Mouse (Mus musculus) lung, embryonic 16.5 days (tissue): ENCODE measurements around the gene Marc1. TPM values are rescaled to one million over a fixed set of nuclear protein-coding genes. Genes with fewer than 3 reads are reported as not detected.

Experiments
- ATAC-seq: fragments of 200-750 bp; cut with Nextera tagmentation; 2 replicates; pipeline ENCODE4 v1.8.0; 2017; ENCODE audit warnings: low read depth, mild to moderate bottlenecking, moderate library complexity
- H3K27ac ChIP-seq: fragments of 300-500 bp; sonication (generic); 2 replicates; pipeline ENCODE4 v1.5.1; 2014; ENCODE audit warnings: mild to moderate bottlenecking, control low read depth, low read length
- H3K27me3 ChIP-seq: fragments of 300-500 bp; sonication (generic); 2 replicates; pipeline ENCODE4 v1.6.1; 2014; ENCODE audit warnings: low read depth, low read length, mixed read lengths; ENCODE audit not compliant: control insufficient read depth, insufficient read depth
- H3K36me3 ChIP-seq: fragments of 300-500 bp; sonication (generic); 2 replicates; pipeline ENCODE4 v1.6.1; 2014; ENCODE audit warnings: low read length; ENCODE audit not compliant: control insufficient read depth, insufficient read depth
- H3K4me1 ChIP-seq: fragments of 300-500 bp; sonication (generic); replicated peaks from 2 replicates; pipeline ENCODE4 v1.6.1; 2014; ENCODE audit warnings: low read length, mixed read lengths; ENCODE audit not compliant: control insufficient read depth, insufficient read depth
- H3K4me2 ChIP-seq: fragments of 300-500 bp; sonication (generic); 2 replicates; pipeline ENCODE4 v1.6.1; 2014; ENCODE audit warnings: low read depth, low read length, control low read depth
- H3K4me3 ChIP-seq: fragments of 300-500 bp; sonication (generic); 2 replicates; pipeline ENCODE4 v1.5.1; 2014; ENCODE audit warnings: mild to moderate bottlenecking, low read length, control low read depth
- H3K9ac ChIP-seq: fragments of 300-500 bp; sonication (generic); 2 replicates; pipeline ENCODE4 v1.6.1; 2014; ENCODE audit warnings: low read length, control low read depth
- H3K9me3 ChIP-seq: fragments of 300-500 bp; sonication (generic); 2 replicates; pipeline ENCODE4 v1.6.1; 2016; ENCODE audit warnings: low read length; ENCODE audit not compliant: control insufficient read depth
- WGBS: fragments of 180-500 bp; shearing (Covaris S2); extraction: QIAGEN DNeasy Blood & Tissue Kit; methylation state at CpG from one replicate; pipeline ENCODE4 v1.1.7; 2014; 5-methylcytosine and 5-hydroxymethylcytosine counted together
- polyA plus RNA-seq: library from polyadenylated mRNA; unstranded; fragments of >200 nt; fragmentation: Nextera tagmentation; extraction: Ambion mirVana; gene quantifications from 2 replicates; pipeline ENCODE4 v1.2.1, GENCODE M21; 2015

Gene Marc1
- polyA plus RNA-seq: 0.15 and 0.79 TPM in 2 replicates

- Histone ChIP-seq H3K4me1 (peaks cover 8% of the 10 kb centered on the region), H3K9me3 (no peaks in the 10 kb centered on the region), H3K4me2 (peak within 1 kb of the TSS; percentile 56), H3K9ac (peak within 1 kb of the TSS; percentile 55), H3K27ac (no peak within 1 kb of the TSS), H3K27me3 (peaks cover 20% of the 10 kb centered on the region), H3K36me3 (no peaks in the 10 kb centered on the region; the same call in 1 of the 2 replicates), H3K4me3 (peak within 1 kb of the TSS; percentile 35)
- peak; percentile 59 for ATAC-seq
- 6% methylated on average over 52 of the region's 52 CpGs for WGBS
Observed at GRCm38 (mm10) chr1:184810780-184811575, at the start of gene Marc1. Gene Marc1, minus strand, starts transcription at chr1:184811313.

DNA sequence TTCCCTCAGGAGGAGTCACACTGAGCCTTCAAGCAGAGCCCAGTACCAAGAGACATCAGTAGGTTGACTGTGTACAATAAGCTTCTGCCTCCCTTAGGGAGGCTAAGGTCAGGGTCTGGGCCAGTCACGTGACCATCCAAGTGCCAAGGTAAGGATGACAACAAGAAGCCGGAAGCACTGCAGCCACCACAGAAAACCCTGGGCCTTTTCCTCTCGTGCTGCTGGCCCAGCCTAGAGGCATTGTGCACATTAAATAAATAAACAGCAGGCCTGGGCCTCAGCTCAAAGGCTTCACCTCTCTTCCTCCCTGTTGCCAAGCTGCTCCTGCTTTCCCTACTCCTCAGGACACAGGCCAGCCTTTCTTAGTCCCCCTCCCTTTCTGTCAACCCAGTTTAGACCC, 49.2 kb upstream of the Marc1 start:
- Histone ChIP-seq H3K9ac (no peak overlapping the region), H3K4me3 (no peak overlapping the region), H3K4me2 (no peak overlapping the region), H3K9me3 (no peaks in the 10 kb centered on the region), H3K4me1 (peaks cover 3% of the 10 kb centered on the region; the same call in 1 of the 2 replicates), H3K27me3 (no peaks in the 10 kb centered on the region), H3K27ac (peak overlapping the region; percentile 58), H3K36me3 (no peaks in the 10 kb centered on the region)
- 30% methylated on average over 3 of the region's 3 CpGs for WGBS
- peak; percentile 46 for ATAC-seq

DNA sequence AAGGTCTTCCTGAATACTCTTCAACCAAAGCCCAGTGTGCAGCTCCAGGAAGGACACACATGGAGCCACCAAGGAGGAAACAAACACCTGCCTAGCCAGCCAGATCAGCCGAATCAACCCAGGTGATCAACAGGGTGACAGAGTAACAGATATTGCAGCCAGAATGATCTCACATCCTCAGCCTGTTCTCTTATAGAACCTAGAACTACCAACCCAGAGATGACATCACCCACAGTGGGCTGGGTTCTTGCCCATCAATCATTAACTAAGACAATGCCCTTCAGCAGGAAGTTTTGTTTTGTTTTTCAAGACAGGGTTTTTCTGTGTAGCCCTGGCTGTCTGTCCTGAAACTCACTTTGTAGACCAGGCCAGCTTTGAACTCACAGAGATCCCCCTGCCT, 47.1 kb upstream of the Marc1 start:
- Histone ChIP-seq H3K4me2 (no peak overlapping the region), H3K27me3 (no peaks in the 10 kb centered on the region), H3K36me3 (no peaks in the 10 kb centered on the region), H3K9ac (no peak overlapping the region), H3K4me1 (peaks cover 3% of the 10 kb centered on the region; the same call in 1 of the 2 replicates), H3K9me3 (no peaks in the 10 kb centered on the region), H3K4me3 (no peak overlapping the region), H3K27ac (peak overlapping the region; percentile 36)
- ATAC-seq: no peak
- 65% methylated on average over 1 of the region's 1 CpGs for WGBS

DNA sequence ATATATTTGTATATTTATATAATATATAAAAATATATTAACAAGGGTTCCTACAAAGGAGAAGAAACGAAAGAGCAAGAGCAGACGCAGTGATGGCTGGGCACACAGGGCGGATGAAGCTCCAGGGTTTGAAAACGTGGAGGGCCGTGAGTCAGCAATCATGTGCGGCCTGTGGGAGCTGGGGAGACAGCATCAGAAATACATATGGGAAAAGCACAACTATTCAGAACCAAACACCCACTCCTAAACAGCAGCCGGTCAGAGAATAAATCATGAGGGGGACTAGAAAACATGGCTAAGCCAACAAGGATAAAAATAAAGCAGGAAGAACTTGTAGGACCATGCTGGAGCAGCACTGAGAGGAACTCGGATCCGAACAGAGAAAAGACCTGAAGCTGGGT, 46.1 kb upstream of the Marc1 start:
- Histone ChIP-seq H3K9ac (no peak overlapping the region), H3K27ac (no peak overlapping the region), H3K4me1 (peaks cover 5% of the 10 kb centered on the region; the same call in 1 of the 2 replicates), H3K36me3 (no peaks in the 10 kb centered on the region), H3K4me3 (no peak overlapping the region), H3K9me3 (no peaks in the 10 kb centered on the region), H3K27me3 (no peaks in the 10 kb centered on the region), H3K4me2 (no peak overlapping the region)
- no peak for ATAC-seq
- 80% methylated on average over 9 of the region's 9 CpGs for WGBS

DNA sequence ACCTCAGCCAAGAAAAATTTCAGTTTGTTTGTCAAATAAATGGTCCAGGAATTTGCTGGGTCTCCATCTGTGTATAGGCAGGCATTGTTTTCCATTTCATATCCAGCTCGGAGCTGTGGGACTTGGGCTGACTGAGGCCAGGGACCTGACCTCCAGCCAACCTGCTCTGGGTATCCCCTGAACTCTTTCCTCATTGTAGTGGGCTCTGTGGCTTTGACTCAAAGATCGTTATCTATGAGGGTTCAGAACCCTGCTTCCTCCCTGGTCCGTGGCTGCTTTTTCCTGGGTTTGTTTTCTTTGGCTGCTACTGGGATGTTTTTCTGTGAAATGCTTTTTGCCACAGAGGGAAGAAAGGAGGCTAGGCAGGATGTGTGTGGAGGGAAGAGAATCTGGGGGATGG, 42.8 kb upstream of the Marc1 start:
- Histone ChIP-seq H3K36me3 (no peaks in the 10 kb centered on the region), H3K9me3 (no peaks in the 10 kb centered on the region), H3K4me2 (peak overlapping the region; percentile 38; the same call in 1 of the 2 replicates), H3K27me3 (peaks cover 4% of the 10 kb centered on the region; the same call in 1 of the 2 replicates), H3K27ac (peak overlapping the region; percentile 31), H3K9ac (no peak overlapping the region), H3K4me3 (no peak overlapping the region), H3K4me1 (peaks cover 5% of the 10 kb centered on the region; the same call in 1 of the 2 replicates)
- WGBS: 27% methylated on average over 3 of the region's 3 CpGs
- ATAC-seq: peak; percentile 32; the same call in 1 of the 2 replicates

GRCm38 (mm10) chr1:184853339-184853738, 42.2 kb upstream of the Marc1 start:
- H3K27ac ChIP-seq: peak overlapping the region; percentile 60
- H3K9me3 ChIP-seq: no peaks in the 10 kb centered on the region
- 5% methylated on average over 5 of the region's 5 CpGs for WGBS
- peak overlapping the region; percentile 38 for H3K4me2 ChIP-seq
- H3K4me1 ChIP-seq: peaks cover 5% of the 10 kb centered on the region; the same call in 1 of the 2 replicates
- H3K36me3 ChIP-seq: no peaks in the 10 kb centered on the region
- H3K27me3 ChIP-seq: peaks cover 4% of the 10 kb centered on the region; the same call in 1 of the 2 replicates
- no peak overlapping the region for H3K9ac ChIP-seq
- H3K4me3 ChIP-seq: no peak overlapping the region
- peak; percentile 75 for ATAC-seq

DNA sequence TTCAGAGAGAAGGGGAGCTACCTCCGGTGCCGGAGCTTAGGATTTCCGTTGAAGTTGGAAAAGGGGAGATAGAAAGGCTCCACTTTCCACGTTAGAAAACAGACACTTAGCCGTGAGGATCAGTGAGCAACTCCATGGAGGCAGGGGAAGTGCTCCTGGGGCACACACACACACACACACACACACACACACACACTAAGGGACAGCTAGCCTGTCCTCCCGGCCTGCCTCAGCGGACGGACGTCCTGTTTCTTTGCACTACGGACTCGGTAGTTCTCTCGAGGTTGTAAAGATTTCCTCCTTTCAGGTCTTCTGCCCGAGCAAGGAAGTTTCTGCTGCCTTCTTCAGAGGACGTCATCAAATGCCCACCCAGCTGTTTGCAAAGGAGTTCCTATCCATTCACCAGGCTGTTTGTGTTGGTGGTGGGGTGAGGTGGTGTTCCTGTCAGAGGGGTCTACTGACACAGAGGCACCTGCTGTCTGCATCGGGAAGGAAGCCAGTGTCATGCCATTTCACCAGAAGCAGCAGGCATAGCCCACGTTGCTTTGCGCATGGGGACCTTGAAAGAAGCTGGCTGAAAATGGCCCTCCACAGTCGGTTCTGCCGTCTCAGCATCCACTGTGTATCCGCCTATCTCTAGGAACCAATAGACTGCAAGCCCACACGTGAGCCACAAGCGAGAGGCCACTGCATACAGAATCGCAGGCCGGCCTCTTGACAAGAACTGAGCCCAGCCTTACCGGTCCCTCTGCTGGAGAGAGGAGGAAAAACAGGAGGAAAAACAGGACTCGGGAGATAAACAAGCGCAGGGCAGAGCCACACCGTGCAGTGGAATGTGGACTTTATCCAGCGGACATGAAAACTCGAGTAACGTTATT, 40.9 kb upstream of the Marc1 start:
- Histone ChIP-seq H3K4me2 (peak overlapping the region; percentile 48), H3K9me3 (no peaks in the 10 kb centered on the region), H3K4me1 (peaks cover 5% of the 10 kb centered on the region; the same call in 1 of the 2 replicates), H3K27me3 (peaks cover 4% of the 10 kb centered on the region; the same call in 1 of the 2 replicates), H3K27ac (peak overlapping the region; percentile 60), H3K9ac (0 out of 2 replicates have a peak overlapping the region, but pooled peaks have one; percentile 29), H3K36me3 (no peaks in the 10 kb centered on the region), H3K4me3 (peak overlapping the region; percentile 16; the same call in 1 of the 2 replicates)
- 8% methylated on average over 31 of the region's 31 CpGs for WGBS
- peak; percentile 85 for ATAC-seq

- ATAC-seq: no peak
- WGBS: 31% methylated on average over 7 of the region's 7 CpGs
- Histone ChIP-seq H3K9ac (peak overlapping the region; percentile 31; the same call in 1 of the 2 replicates), H3K4me2 (no peak overlapping the region), H3K27ac (peak overlapping the region; percentile 60), H3K9me3 (no peaks in the 10 kb centered on the region), H3K36me3 (no peaks in the 10 kb centered on the region), H3K27me3 (peaks cover 4% of the 10 kb centered on the region; the same call in 1 of the 2 replicates), H3K4me3 (no peak overlapping the region), H3K4me1 (peaks cover 8% of the 10 kb centered on the region; the same call in 1 of the 2 replicates)
Observed at GRCm38 (mm10) chr1:184851166-184851565, 40.1 kb upstream of the Marc1 start.
